ENCODE assay signal across 12 mouse cellular contexts in genomic region chr1:168355985-168356556, GRCm38 (mm10).
A peak's percentile ranks its signal among the peaks of the same experiment; 100 is the strongest.
DNase-seq lines count a peak whose midpoint lies in the region; ATAC-seq and TF ChIP-seq lines count a peak whose summit lies in the region.
"Had no signal": no experiment of that assay in that cellular context is flagged by ENCODE, and none has a peak within 500 bp of the region (broad histone marks: within the 10 kb centered on the region; RNA-seq: fewer than 3 reads in every experiment).

No protein-coding gene starts in this region.

- H3K9ac ChIP-seq in forebrain, embryonic 14.5 days (ENCODE audit: low read length): no peak overlapping the region
- no peak overlapping the region for H3K9ac ChIP-seq in limb, embryonic 13.5 days
- H3K9ac ChIP-seq: liver, embryonic 15.5 days had no signal

- no peak for TF ChIP-seq CTCF in left cerebral cortex, adult 2 months (IDR thresholded peaks at IDR 0.05)

- H3K4me3 ChIP-seq in left cerebral cortex, adult 2 months: no peak overlapping the region
- no peak overlapping the region for H3K4me3 ChIP-seq in forebrain, embryonic 14.5 days (ENCODE audit: low read depth, low read length)
- no peak overlapping the region for H3K4me3 ChIP-seq in limb, embryonic 13.5 days
- H3K4me3 ChIP-seq: liver, embryonic 15.5 days had no signal

- intact Hi-C loops in left cerebral cortex, adult 2 months (cut with DNase I): no loop called here
- intact Hi-C loops in left cerebral cortex, postnatal 14 days (cut with DNase I): no loop called here

- peak overlapping the region; percentile 53 for H3K27ac ChIP-seq in left cerebral cortex, adult 2 months
- peak overlapping the region; percentile 90; the same call in 1 of the 2 replicates for H3K27ac ChIP-seq in forebrain, embryonic 14.5 days (ENCODE audit: low read depth, low read length)
- H3K27ac ChIP-seq in limb, embryonic 13.5 days: peak overlapping the region; percentile 22; the same call in 1 of the 2 replicates
- H3K27ac ChIP-seq: liver, embryonic 15.5 days had no signal

- 16% methylated on average over 10 of the region's 10 CpGs for WGBS in forebrain, embryonic 14.5 days
- 17% methylated on average over 10 of the region's 10 CpGs for WGBS in limb, embryonic 13.5 days

- H3K36me3 ChIP-seq in forebrain, embryonic 14.5 days (ENCODE audit: control insufficient read depth, insufficient read depth, low read length): no peaks in the 10 kb centered on the region
- H3K36me3 ChIP-seq in limb, embryonic 13.5 days: no peaks in the 10 kb centered on the region; the same call in 1 of the 2 replicates
- H3K36me3 ChIP-seq: liver, embryonic 15.5 days had no signal

- no peak for ATAC-seq in forebrain, embryonic 14.5 days
- ATAC-seq in limb, embryonic 13.5 days (ENCODE audit: low FRiP score, low read depth): peak; percentile 77; the same call in 1 of the 2 replicates
- ATAC-seq: inflammation-experienced regulatory T-cells, adult 6 months had no signal

- H3K4me1 ChIP-seq in forebrain, embryonic 14.5 days (ENCODE audit: control insufficient read depth, insufficient read depth, low read length): peaks cover 72% of the 10 kb centered on the region
- peaks cover 61% of the 10 kb centered on the region for H3K4me1 ChIP-seq in limb, embryonic 13.5 days
- H3K4me1 ChIP-seq: liver, embryonic 15.5 days had no signal

- H3K4me2 ChIP-seq in forebrain, embryonic 14.5 days (ENCODE audit: low read length): peak overlapping the region; percentile 57
- no peak overlapping the region for H3K4me2 ChIP-seq in limb, embryonic 13.5 days (replicated peaks)
- H3K4me2 ChIP-seq: liver, embryonic 15.5 days had no signal

- no peaks in the 10 kb centered on the region for H3K27me3 ChIP-seq in forebrain, embryonic 14.5 days (replicated peaks; ENCODE audit: control insufficient read depth, insufficient read depth, low read length)
- H3K27me3 ChIP-seq in limb, embryonic 13.5 days: peaks cover 21% of the 10 kb centered on the region
- H3K27me3 ChIP-seq: liver, embryonic 15.5 days had no signal

- H3K9me3 ChIP-seq in forebrain, embryonic 14.5 days (replicated peaks; ENCODE audit: control insufficient read depth, low read length): no peaks in the 10 kb centered on the region
- H3K9me3 ChIP-seq in limb, embryonic 13.5 days: no peaks in the 10 kb centered on the region
- H3K9me3 ChIP-seq: liver, embryonic 15.5 days had no signal

- DNase-seq in left cerebral cortex, adult 2 months (ENCODE audit: extremely low spot score in 1 of 2, low spot score in 2 of 2): no peak
- DNase-seq in left cerebral cortex, postnatal 14 days (ENCODE audit: low spot score in 2 of 2): no peak
- DNase-seq in forebrain, embryonic 14.5 days (ENCODE audit: low spot score): peak; percentile 47
- peak; percentile 41 for DNase-seq in retina, postnatal 1 day
- DNase-seq in T-cell, adult 2 months (ENCODE audit: low spot score): no peak
- DNase-seq in thymus, postnatal 4 days: no peak
- DNase-seq in ovary, postnatal 36 days (ENCODE audit: low spot score): no peak
- DNase-seq: layer of hippocampus, adult 9-11 months; right cerebral cortex, adult 18-20 months had no signal

Comparison
In these comparisons a context has a peak if more than half of its experiments do, and no peak if none do; other contexts are left out.
1. DNase-seq: peak in forebrain, embryonic 14.5 days (single experiment) and retina, postnatal 1 day (single experiment); none in left cerebral cortex, adult 2 months (0 of 2), left cerebral cortex, postnatal 14 days (0 of 2), T-cell, adult 2 months (single experiment), thymus, postnatal 4 days (single experiment) and ovary, postnatal 36 days (single experiment).
2. H3K27ac ChIP-seq: peak in every context shown above with its lines; median percentile 90 in forebrain, embryonic 14.5 days; 53 in left cerebral cortex, adult 2 months; 22 in limb, embryonic 13.5 days.